Mouse (Mus musculus): Measurements from ENCODE around the gene Stard10.

DNA sequence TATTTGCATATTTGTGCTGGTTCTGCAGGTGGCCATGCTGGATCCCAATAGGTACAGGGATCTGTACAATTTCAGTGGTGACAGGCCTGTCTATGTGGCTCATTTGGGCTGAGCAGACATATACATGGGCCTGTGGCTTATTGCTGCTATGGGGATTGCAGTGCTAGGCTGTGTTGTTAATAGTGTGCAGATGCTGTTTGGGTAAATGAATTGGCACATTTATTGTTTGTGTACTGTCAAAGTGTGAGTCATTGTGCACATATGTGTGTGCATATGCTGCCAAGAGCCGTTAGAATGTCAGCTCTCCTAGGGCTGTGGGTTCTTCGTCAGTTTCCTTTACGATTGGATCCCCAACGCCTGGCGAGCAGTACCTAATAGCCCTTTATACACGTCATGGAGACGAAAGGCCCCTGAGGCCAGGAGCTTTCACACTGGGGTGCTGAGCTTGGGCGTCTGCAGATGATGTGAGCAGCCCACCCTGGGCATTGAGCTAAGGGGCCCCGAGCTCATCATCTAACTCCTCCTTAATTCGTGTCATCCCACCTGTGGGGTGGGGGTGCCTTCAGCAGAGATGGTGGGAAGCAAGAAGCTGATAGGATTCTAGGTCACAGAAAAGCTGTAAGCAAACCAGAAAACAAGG, 59.9 kb downstream of the Stard10 start:
- TF ChIP-seq POLR2A (IDR thresholded peaks at IDR 0.05; ENCODE audit: extremely low read depth, insufficient read depth, low read length) (no peak), CTCF (IDR thresholded peaks at IDR 0.05; ENCODE audit: extremely low read depth, insufficient read depth, low read length) (no peak)

All from cortical plate, adult 2 months (tissue).